Mouse (Mus musculus): ENCODE results near the gene 4930519G04Rik. TPM values are rescaled to one million over a fixed set of nuclear protein-coding genes. Genes with fewer than 3 reads are reported as not detected.
A peak's percentile ranks its signal among the peaks of the same experiment; 100 is the strongest.
"Not testable (repeated sequence)": the region's sequence is repeated elsewhere in the genome, so short reads cannot be mapped to it uniquely, and the experiment has no call there.

The 4930519G04Rik gene
- polyA plus RNA-seq, 1 experiment from 2014 or later: not detected

- no peak overlapping the region for H3K27ac ChIP-seq (replicated peaks)
- peaks cover 9% of the 10 kb centered on the region; the same call in 1 of the 2 replicates for H3K4me1 ChIP-seq
- no peaks in the 10 kb centered on the region for H3K9me3 ChIP-seq (replicated peaks)
- WGBS: 73% methylated on average over 5 of the region's 5 CpGs
- no peak overlapping the region for H3K4me2 ChIP-seq
- H3K9ac ChIP-seq (replicated peaks): no peak overlapping the region
- no peaks in the 10 kb centered on the region for H3K27me3 ChIP-seq (replicated peaks)
- H3K36me3 ChIP-seq: no peaks in the 10 kb centered on the region
- H3K4me3 ChIP-seq (replicated peaks): no peak overlapping the region
- ATAC-seq (ENCODE audit: low FRiP score): no peak
Observed at GRCm38 (mm10) chr5:114842674-114843073, 10.8 kb upstream of the 4930519G04Rik start.

DNA sequence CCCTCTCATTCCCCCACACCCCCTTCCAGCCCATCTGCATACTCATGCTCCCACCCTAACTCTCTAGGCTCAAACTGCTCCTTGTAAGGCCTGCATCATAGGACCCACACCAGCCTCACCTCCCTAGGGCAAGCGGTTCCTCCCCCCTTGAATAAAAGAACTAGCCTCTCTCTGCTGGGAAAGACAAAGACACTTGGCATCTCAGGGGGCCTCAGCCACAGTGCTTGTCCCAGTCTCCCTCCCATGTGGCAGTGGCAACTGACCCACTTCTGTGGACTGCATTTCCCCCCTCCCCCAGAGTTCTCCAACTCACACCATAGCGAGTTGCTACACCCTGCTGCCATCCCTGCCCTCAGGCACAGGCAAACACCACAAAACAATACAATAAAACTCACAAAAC, 9.1 kb upstream of the 4930519G04Rik start:
- not testable (repeated sequence) for H3K9ac ChIP-seq (replicated peaks); H3K36me3 ChIP-seq; H3K4me2 ChIP-seq; H3K4me3 ChIP-seq (replicated peaks); H3K4me1 ChIP-seq; H3K9me3 ChIP-seq (replicated peaks); H3K27me3 ChIP-seq (replicated peaks); ATAC-seq (ENCODE audit: low FRiP score); H3K27ac ChIP-seq (replicated peaks)
- 68% methylated on average over 2 of the region's 2 CpGs for WGBS

DNA sequence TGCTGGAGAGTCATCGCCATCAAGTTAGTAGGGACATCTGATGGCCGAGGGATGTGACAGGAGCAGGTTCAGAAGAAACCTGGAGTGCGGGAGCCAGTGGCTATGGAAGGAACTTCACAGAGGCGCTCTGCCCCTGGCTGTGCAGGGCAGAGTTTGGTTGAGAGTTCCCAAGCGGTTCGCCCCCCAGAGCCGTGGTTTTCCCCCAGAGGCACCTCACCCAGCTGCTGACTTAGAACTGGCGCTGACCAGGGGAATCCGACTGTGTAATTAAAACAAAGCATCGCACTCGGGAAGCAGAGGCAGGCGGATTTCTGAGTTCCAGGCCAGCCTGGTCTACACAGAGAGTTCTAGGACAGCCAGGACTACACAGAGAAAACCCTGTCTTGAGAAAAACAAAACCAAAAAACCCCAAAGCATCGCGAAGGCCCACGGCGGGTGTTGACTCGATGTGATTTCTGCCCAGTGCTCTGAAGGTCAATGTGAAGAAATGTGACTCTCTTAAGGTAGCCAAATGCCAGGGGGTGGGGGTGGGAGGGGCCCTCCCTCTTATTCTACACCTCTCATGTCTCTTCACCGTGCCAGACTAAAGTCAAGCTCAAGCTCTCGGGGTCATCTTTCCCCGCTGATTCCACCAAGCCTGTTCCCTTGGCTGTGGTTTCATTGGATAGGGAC, 1.8 kb upstream of the 4930519G04Rik start:
- Histone ChIP-seq H3K4me3 (replicated peaks) (no peak overlapping the region), H3K9ac (replicated peaks) (no peak overlapping the region), H3K4me2 (no peak overlapping the region), H3K4me1 (no peaks in the 10 kb centered on the region), H3K36me3 (no peaks in the 10 kb centered on the region), H3K27me3 (replicated peaks) (no peaks in the 10 kb centered on the region), H3K27ac (replicated peaks) (no peak overlapping the region), H3K9me3 (replicated peaks) (no peaks in the 10 kb centered on the region)
- no peak for ATAC-seq (ENCODE audit: low FRiP score)
- 88% methylated on average over 20 of the region's 20 CpGs for WGBS

- 85% methylated on average over 12 of the region's 12 CpGs for WGBS
Observed at GRCm38 (mm10) chr5:114858582-114858981, 5.1 kb downstream of the 4930519G04Rik start, which contains the start of gene Gm9936. TSS of gene Gm9936 (minus strand) at chr5:114858682.

DNA sequence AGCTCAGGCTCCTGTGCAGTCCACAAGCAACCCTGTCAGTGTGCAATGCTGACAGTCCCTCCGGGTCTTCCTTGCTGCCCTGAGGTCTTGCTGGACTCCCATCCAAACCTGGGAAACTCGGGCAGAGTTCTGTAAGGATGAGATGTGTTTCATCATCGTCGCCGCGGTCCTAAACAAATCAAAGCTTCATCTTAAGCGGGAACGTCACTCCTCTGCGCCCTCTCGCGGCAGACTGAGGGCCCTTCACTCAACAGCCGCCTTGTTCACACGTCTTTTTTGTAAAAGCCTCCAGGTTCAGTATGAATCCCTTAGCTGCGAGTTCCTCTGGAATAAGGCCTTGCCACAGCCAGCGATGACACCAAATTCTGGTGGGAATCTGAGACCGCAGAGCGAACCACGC, 5.8 kb downstream of the 4930519G04Rik start:
- 0 out of 2 replicates have a peak, but pooled peaks cover 5% of the 10 kb centered on the region for H3K27me3 ChIP-seq (replicated peaks)
- peak overlapping the region; percentile 53 for H3K4me2 ChIP-seq
- H3K36me3 ChIP-seq: no peaks in the 10 kb centered on the region
- 5% methylated on average over 18 of the region's 18 CpGs for WGBS
- H3K4me1 ChIP-seq: 0 out of 2 replicates have a peak, but pooled peaks cover 4% of the 10 kb centered on the region
- H3K4me3 ChIP-seq (replicated peaks): peak overlapping the region; percentile 28
- 0 out of 2 replicates have a peak overlapping the region, but pooled peaks have one; percentile 0 for H3K27ac ChIP-seq (replicated peaks)
- H3K9me3 ChIP-seq (replicated peaks): no peaks in the 10 kb centered on the region
- peak overlapping the region; percentile 30; the same call in 1 of the 2 replicates for H3K9ac ChIP-seq (replicated peaks)
- ATAC-seq (ENCODE audit: low FRiP score): peak; percentile 79

More at GRCm38 (mm10) chr5:114858582-114858981, 5.1 kb downstream of the 4930519G04Rik start, which contains the start of gene Gm9936:
- Histone ChIP-seq H3K27me3 (replicated peaks) (0 out of 2 replicates have a peak, but pooled peaks cover 5% of the 10 kb centered on the region), H3K27ac (replicated peaks) (0 out of 2 replicates have a peak within 1 kb of the TSS, but pooled peaks have one; percentile 0), H3K4me2 (peak within 1 kb of the TSS; percentile 53), H3K4me3 (replicated peaks) (peak within 1 kb of the TSS; percentile 28), H3K9ac (replicated peaks) (peak within 1 kb of the TSS; percentile 30; the same call in 1 of the 2 replicates), H3K9me3 (replicated peaks) (no peaks in the 10 kb centered on the region), H3K36me3 (no peaks in the 10 kb centered on the region), H3K4me1 (0 out of 2 replicates have a peak, but pooled peaks cover 4% of the 10 kb centered on the region)
- no peak for ATAC-seq (ENCODE audit: low FRiP score)

- Histone ChIP-seq H3K4me1 (0 out of 2 replicates have a peak, but pooled peaks cover 7% of the 10 kb centered on the region), H3K9me3 (replicated peaks) (no peaks in the 10 kb centered on the region), H3K27me3 (replicated peaks) (0 out of 2 replicates have a peak, but pooled peaks cover 5% of the 10 kb centered on the region), H3K27ac (replicated peaks) (no peak overlapping the region), H3K4me3 (replicated peaks) (no peak overlapping the region), H3K9ac (replicated peaks) (no peak overlapping the region), H3K4me2 (no peak overlapping the region), H3K36me3 (no peaks in the 10 kb centered on the region)
- no peak for ATAC-seq (ENCODE audit: low FRiP score)
- WGBS: 73% methylated on average over 6 of the region's 6 CpGs
Observed at GRCm38 (mm10) chr5:114861730-114862129, 8.3 kb downstream of the 4930519G04Rik start.

- Histone ChIP-seq H3K36me3 (no peaks in the 10 kb centered on the region), H3K4me1 (0 out of 2 replicates have a peak, but pooled peaks cover 3% of the 10 kb centered on the region), H3K4me3 (replicated peaks) (no peak overlapping the region), H3K27ac (replicated peaks) (no peak overlapping the region), H3K9me3 (replicated peaks) (0 out of 2 replicates have a peak, but pooled peaks cover 7% of the 10 kb centered on the region), H3K4me2 (no peak overlapping the region), H3K27me3 (replicated peaks) (no peaks in the 10 kb centered on the region), H3K9ac (replicated peaks) (no peak overlapping the region)
- WGBS: 77% methylated on average over 7 of the region's 7 CpGs
- ATAC-seq (ENCODE audit: low FRiP score): no peak
Observed at GRCm38 (mm10) chr5:114864813-114865212, 11.3 kb downstream of the 4930519G04Rik start.

DNA sequence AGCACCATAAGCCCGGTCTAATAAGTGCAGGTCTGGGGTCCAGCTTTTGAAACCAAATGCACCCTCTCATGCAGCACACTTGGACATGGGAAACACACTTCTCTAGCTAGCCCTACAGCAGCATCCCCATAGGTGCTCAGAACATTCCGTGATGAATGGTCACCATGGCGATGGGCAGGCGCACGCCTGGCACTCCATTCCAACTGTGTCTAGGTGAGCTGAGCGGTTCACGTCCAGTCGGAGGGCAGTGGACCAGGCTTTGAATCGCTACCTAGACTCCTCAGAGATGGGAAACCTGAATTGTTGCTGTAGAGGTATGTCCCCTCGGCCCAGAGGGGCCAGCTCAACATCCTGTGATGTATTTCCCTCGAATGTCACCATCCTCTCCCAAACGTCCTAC, 11.8 kb downstream of the 4930519G04Rik start:
- H3K36me3 ChIP-seq: no peaks in the 10 kb centered on the region
- H3K4me1 ChIP-seq: 0 out of 2 replicates have a peak, but pooled peaks cover 3% of the 10 kb centered on the region
- 0 out of 2 replicates have a peak, but pooled peaks cover 7% of the 10 kb centered on the region for H3K9me3 ChIP-seq (replicated peaks)
- no peaks in the 10 kb centered on the region for H3K27me3 ChIP-seq (replicated peaks)
- WGBS: 87% methylated on average over 12 of the region's 12 CpGs
- no peak overlapping the region for H3K4me2 ChIP-seq
- no peak overlapping the region for H3K4me3 ChIP-seq (replicated peaks)
- no peak for ATAC-seq (ENCODE audit: low FRiP score)
- H3K9ac ChIP-seq (replicated peaks): no peak overlapping the region
- no peak overlapping the region for H3K27ac ChIP-seq (replicated peaks)

DNA sequence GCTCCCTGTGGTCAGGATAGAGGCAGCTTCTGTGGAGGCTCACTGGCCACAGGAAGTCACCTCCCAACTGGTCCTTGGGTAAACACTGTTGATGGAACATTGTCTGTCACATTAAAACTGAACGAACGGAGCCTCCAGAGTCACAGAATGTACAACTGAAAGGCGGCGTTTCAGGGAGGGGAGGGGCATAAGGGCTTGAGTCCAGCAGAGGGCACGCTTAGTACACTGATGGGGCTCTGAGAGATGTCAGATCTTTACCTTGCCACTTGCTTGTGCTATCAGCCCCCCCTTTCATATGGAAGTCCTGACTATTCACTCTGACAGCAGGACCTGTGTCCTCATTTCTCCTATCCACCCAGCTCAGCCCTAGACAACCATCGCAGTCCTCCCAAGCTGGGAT, 22.4 kb downstream of the 4930519G04Rik start:
- no peak overlapping the region for H3K9ac ChIP-seq (replicated peaks)
- ATAC-seq (ENCODE audit: low FRiP score): no peak
- 58% methylated on average over 6 of the region's 6 CpGs for whole genome bisulfite sequencing
- H3K4me3 ChIP-seq (replicated peaks): no peak overlapping the region
- no peaks in the 10 kb centered on the region for H3K4me1 ChIP-seq
- H3K9me3 ChIP-seq (replicated peaks): no peaks in the 10 kb centered on the region
- H3K27ac ChIP-seq (replicated peaks): no peak overlapping the region
- no peaks in the 10 kb centered on the region for H3K36me3 ChIP-seq
- no peak overlapping the region for H3K4me2 ChIP-seq
- H3K27me3 ChIP-seq (replicated peaks): no peaks in the 10 kb centered on the region

DNA sequence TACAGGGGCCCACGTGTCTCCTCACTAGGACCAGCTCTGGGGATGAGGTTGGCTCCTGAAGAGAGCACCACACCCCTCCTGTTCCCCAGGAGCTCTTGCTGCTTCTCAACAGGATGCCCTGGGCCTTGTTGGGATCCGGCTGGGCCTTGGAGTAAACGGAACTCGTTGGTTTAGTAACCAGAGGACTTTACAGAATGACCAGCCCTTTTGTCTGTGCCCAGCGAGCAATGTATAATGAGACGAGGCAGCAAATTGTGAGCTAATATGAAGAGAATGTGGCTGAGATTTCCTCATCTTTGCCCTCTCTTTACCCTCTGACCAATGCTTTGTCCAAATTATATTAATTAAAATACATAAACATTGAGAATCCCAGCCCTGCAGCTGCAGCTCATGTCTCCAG, 22.9 kb downstream of the 4930519G04Rik start:
- Histone ChIP-seq H3K9me3 (replicated peaks) (no peaks in the 10 kb centered on the region), H3K27me3 (replicated peaks) (no peaks in the 10 kb centered on the region), H3K4me2 (no peak overlapping the region), H3K9ac (replicated peaks) (no peak overlapping the region), H3K4me1 (no peaks in the 10 kb centered on the region), H3K36me3 (no peaks in the 10 kb centered on the region), H3K27ac (replicated peaks) (no peak overlapping the region), H3K4me3 (replicated peaks) (no peak overlapping the region)
- WGBS: 40% methylated on average over 6 of the region's 6 CpGs
- ATAC-seq (ENCODE audit: low FRiP score): no peak

DNA sequence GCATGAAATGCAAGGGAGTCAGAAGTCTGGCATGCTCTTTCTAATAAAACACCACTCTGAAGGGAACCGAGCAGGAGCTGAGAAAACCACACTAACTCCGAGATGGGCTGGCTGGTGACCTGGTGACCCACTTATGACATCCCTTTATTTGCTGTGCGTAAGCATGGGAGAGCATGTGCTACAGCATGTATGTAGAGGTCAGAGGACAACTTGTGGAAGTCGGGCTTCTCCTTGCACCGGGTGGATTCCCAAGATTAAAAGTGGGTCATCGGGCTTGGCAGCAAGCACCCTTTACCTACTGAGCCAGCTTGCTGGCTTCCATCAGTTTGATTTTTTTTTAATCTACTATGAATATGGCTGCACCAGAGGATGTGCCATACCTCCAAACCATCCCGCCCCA, 24.0 kb downstream of the 4930519G04Rik start:
- Histone ChIP-seq H3K9me3 (replicated peaks) (no peaks in the 10 kb centered on the region), H3K4me1 (no peaks in the 10 kb centered on the region), H3K4me3 (replicated peaks) (no peak overlapping the region), H3K36me3 (no peaks in the 10 kb centered on the region), H3K9ac (replicated peaks) (no peak overlapping the region), H3K27ac (replicated peaks) (no peak overlapping the region), H3K27me3 (replicated peaks) (no peaks in the 10 kb centered on the region), H3K4me2 (no peak overlapping the region)
- whole genome bisulfite sequencing: 67% methylated on average over 7 of the region's 7 CpGs
- no peak for ATAC-seq (ENCODE audit: low FRiP score)

DNA sequence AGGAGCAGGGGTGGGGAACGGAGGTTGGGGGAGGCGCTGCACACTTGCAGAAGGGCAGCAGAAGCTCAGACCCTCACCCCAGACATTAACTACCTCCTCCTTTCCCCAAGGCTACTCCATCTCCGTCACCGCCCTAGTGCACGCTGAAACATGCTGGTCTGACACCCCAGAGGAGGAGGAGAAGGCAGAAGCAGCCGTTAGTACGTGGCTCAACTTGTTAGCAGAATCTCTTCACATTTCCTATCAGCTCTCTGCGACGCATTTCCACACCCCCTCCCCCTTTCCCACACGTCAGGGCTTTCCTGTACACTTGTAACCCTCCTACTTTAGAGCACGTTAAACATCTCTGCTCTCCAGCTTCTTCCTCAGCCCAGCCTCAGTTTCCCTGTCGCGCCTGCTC, 25.9 kb downstream of the 4930519G04Rik start:
- ATAC-seq (ENCODE audit: low FRiP score): no peak
- Histone ChIP-seq H3K4me2 (no peak overlapping the region), H3K36me3 (no peaks in the 10 kb centered on the region), H3K4me1 (no peaks in the 10 kb centered on the region), H3K27me3 (replicated peaks) (no peaks in the 10 kb centered on the region), H3K4me3 (replicated peaks) (no peak overlapping the region), H3K9me3 (replicated peaks) (no peaks in the 10 kb centered on the region), H3K9ac (replicated peaks) (no peak overlapping the region), H3K27ac (replicated peaks) (no peak overlapping the region)
- WGBS: 68% methylated on average over 13 of the region's 13 CpGs
